23 mouse cellular contexts compared by ENCODE assay signal in genomic region chr16:30960266-30960665, GRCm38 (mm10).
DNase-seq lines count a peak whose midpoint lies in the region; ATAC-seq and TF ChIP-seq lines count a peak whose summit lies in the region.
"Had no signal": no experiment of that assay in that cellular context is flagged by ENCODE, and none has a peak within 500 bp of the region (broad histone marks: within the 10 kb centered on the region; RNA-seq: fewer than 3 reads in every experiment).

No protein-coding gene starts in this region.

- no peak for TF ChIP-seq POLR2A in kidney, adult 2 months (IDR thresholded peaks at IDR 0.05; ENCODE audit: low read depth, low read length)
- no peak for TF ChIP-seq POLR2A in liver, adult 2 months (IDR thresholded peaks at IDR 0.05; ENCODE audit: extremely low read depth, insufficient read depth, low read length)

- H3K27ac ChIP-seq in kidney, adult 2 months (ENCODE audit: insufficient read depth, low read depth, low read length): peak overlapping the region; percentile 71; the same call in 1 of the 2 replicates
- H3K27ac ChIP-seq in kidney, embryonic 15.5 days: no peak overlapping the region
- H3K27ac ChIP-seq in liver, adult 2 months (replicated peaks; ENCODE audit: insufficient read depth, low read depth, low read length): peak overlapping the region; percentile 74
- no peak overlapping the region for H3K27ac ChIP-seq in liver, embryonic 11.5 days (ENCODE audit: low read depth, low read length)
- no peak overlapping the region for H3K27ac ChIP-seq in intestine, embryonic 15.5 days
- H3K27ac ChIP-seq in intestine, embryonic 16.5 days (ENCODE audit: low read length): no peak overlapping the region
- H3K27ac ChIP-seq: embryonic facial prominence, embryonic 12.5 days; embryonic facial prominence, embryonic 15.5 days; gastrocnemius, adult 2 months; hindbrain, embryonic 12.5 days; hindbrain, embryonic 15.5 days had no signal

- 81% methylated on average over 4 of the region's 4 CpGs for WGBS in kidney, adult 2 months
- 89% methylated on average over 4 of the region's 4 CpGs for WGBS in kidney, embryonic 15.5 days
- 95% methylated on average over 4 of the region's 4 CpGs for WGBS in liver, adult 2 months
- 93% methylated on average over 4 of the region's 4 CpGs for WGBS in liver, embryonic 11.5 days
- 74% methylated on average over 4 of the region's 4 CpGs for WGBS in intestine, embryonic 15.5 days
- 78% methylated on average over 4 of the region's 4 CpGs for WGBS in intestine, embryonic 16.5 days

- TF ChIP-seq CTCF in kidney, adult 2 months (conservative IDR thresholded peaks at IDR 0.05; ENCODE audit: insufficient read depth, insufficient read length, low read depth, low read length): no peak
- no peak for TF ChIP-seq CTCF in liver, adult 2 months (IDR thresholded peaks at IDR 0.05; ENCODE audit: low read depth, low read length)

- H3K4me2 ChIP-seq in kidney, embryonic 15.5 days: no peak overlapping the region
- H3K4me2 ChIP-seq in liver, embryonic 11.5 days: no peak overlapping the region
- H3K4me2 ChIP-seq in intestine, embryonic 15.5 days (replicated peaks): no peak overlapping the region
- H3K4me2 ChIP-seq in intestine, embryonic 16.5 days (ENCODE audit: low read depth, low read length): peak overlapping the region; percentile 19; the same call in 1 of the 2 replicates
- H3K4me2 ChIP-seq: embryonic facial prominence, embryonic 12.5 days; embryonic facial prominence, embryonic 15.5 days; heart, embryonic 11.5 days; hindbrain, embryonic 12.5 days; hindbrain, embryonic 15.5 days had no signal

- H3K27me3 ChIP-seq in kidney, adult 2 months (replicated peaks; ENCODE audit: control insufficient read depth, insufficient read depth, low read length): no peaks in the 10 kb centered on the region
- H3K27me3 ChIP-seq in kidney, embryonic 15.5 days: no peaks in the 10 kb centered on the region
- no peaks in the 10 kb centered on the region for H3K27me3 ChIP-seq in liver, adult 2 months (ENCODE audit: control insufficient read depth, insufficient read depth, low read length)
- no peaks in the 10 kb centered on the region for H3K27me3 ChIP-seq in liver, embryonic 11.5 days (replicated peaks; ENCODE audit: control insufficient read depth, insufficient read depth, low read length)
- H3K27me3 ChIP-seq in intestine, embryonic 15.5 days (replicated peaks): no peaks in the 10 kb centered on the region
- no peaks in the 10 kb centered on the region for H3K27me3 ChIP-seq in intestine, embryonic 16.5 days (replicated peaks; ENCODE audit: control insufficient read depth, insufficient read depth, low read length)
- H3K27me3 ChIP-seq: embryonic facial prominence, embryonic 12.5 days; embryonic facial prominence, embryonic 15.5 days; hindbrain, embryonic 12.5 days; hindbrain, embryonic 15.5 days had no signal

- no peaks in the 10 kb centered on the region for H3K9me3 ChIP-seq in kidney, embryonic 15.5 days (replicated peaks)
- no peaks in the 10 kb centered on the region for H3K9me3 ChIP-seq in liver, embryonic 11.5 days (ENCODE audit: control insufficient read depth, low read length)
- no peaks in the 10 kb centered on the region for H3K9me3 ChIP-seq in intestine, embryonic 15.5 days
- no peaks in the 10 kb centered on the region for H3K9me3 ChIP-seq in intestine, embryonic 16.5 days (ENCODE audit: control insufficient read depth, low read length)
- H3K9me3 ChIP-seq: embryonic facial prominence, embryonic 12.5 days; embryonic facial prominence, embryonic 15.5 days; hindbrain, embryonic 12.5 days; hindbrain, embryonic 15.5 days had no signal

- no peak for ATAC-seq in kidney, embryonic 15.5 days (replicated peaks; ENCODE audit: low FRiP score)
- ATAC-seq in liver, embryonic 11.5 days (replicated peaks; ENCODE audit: low FRiP score): no peak
- peak; percentile 19; the same call in 1 of the 2 replicates for ATAC-seq in intestine, embryonic 15.5 days
- ATAC-seq in intestine, embryonic 16.5 days: no peak
- ATAC-seq: activated CD4-positive, CD25-positive, alpha-beta regulatory T cell, adult 4 months; CD4-positive, CD25-positive, alpha-beta regulatory T cell, adult 4 months; forebrain, embryonic 14.5 days; forebrain, postnatal 0 days had no signal

- peaks cover 19% of the 10 kb centered on the region for H3K4me1 ChIP-seq in kidney, adult 2 months (ENCODE audit: control insufficient read depth, insufficient read depth, low read length)
- H3K4me1 ChIP-seq in kidney, embryonic 15.5 days: peaks cover 27% of the 10 kb centered on the region
- H3K4me1 ChIP-seq in liver, adult 2 months (ENCODE audit: control insufficient read depth, insufficient read depth, low read length): peaks cover 24% of the 10 kb centered on the region
- H3K4me1 ChIP-seq in liver, embryonic 11.5 days (replicated peaks; ENCODE audit: control insufficient read depth, insufficient read depth, low read length): 0 out of 2 replicates have a peak, but pooled peaks cover 2% of the 10 kb centered on the region
- peaks cover 6% of the 10 kb centered on the region for H3K4me1 ChIP-seq in intestine, embryonic 15.5 days (replicated peaks)
- peaks cover 25% of the 10 kb centered on the region for H3K4me1 ChIP-seq in intestine, embryonic 16.5 days (ENCODE audit: control insufficient read depth, insufficient read depth, low read length)
- H3K4me1 ChIP-seq: embryonic facial prominence, embryonic 12.5 days; embryonic facial prominence, embryonic 15.5 days had no signal

- H3K9ac ChIP-seq in kidney, embryonic 15.5 days: no peak overlapping the region
- H3K9ac ChIP-seq in liver, adult 2 months (ENCODE audit: low read depth, low read length): no peak overlapping the region
- H3K9ac ChIP-seq in liver, embryonic 11.5 days (ENCODE audit: low read depth, low read length): no peak overlapping the region
- H3K9ac ChIP-seq in intestine, embryonic 15.5 days: no peak overlapping the region
- no peak overlapping the region; the same call in 1 of the 2 replicates for H3K9ac ChIP-seq in intestine, embryonic 16.5 days (ENCODE audit: low read depth, low read length)
- H3K9ac ChIP-seq: embryonic facial prominence, embryonic 12.5 days; embryonic facial prominence, embryonic 15.5 days; forebrain, postnatal 0 days; hindbrain, embryonic 12.5 days; hindbrain, embryonic 15.5 days had no signal

- H3K4me3 ChIP-seq in kidney, adult 2 months (ENCODE audit: insufficient read depth, low read depth, low read length): no peak overlapping the region
- H3K4me3 ChIP-seq in kidney, embryonic 15.5 days (replicated peaks): no peak overlapping the region
- no peak overlapping the region for H3K4me3 ChIP-seq in liver, adult 2 months (ENCODE audit: insufficient read depth, low read depth, low read length)
- H3K4me3 ChIP-seq in liver, embryonic 11.5 days (ENCODE audit: low read depth, low read length): no peak overlapping the region
- H3K4me3 ChIP-seq in intestine, embryonic 15.5 days (replicated peaks): no peak overlapping the region
- no peak overlapping the region for H3K4me3 ChIP-seq in intestine, embryonic 16.5 days (ENCODE audit: low read length)
- H3K4me3 ChIP-seq: embryonic facial prominence, embryonic 12.5 days; embryonic facial prominence, embryonic 15.5 days; gastrocnemius, adult 2 months; hindbrain, embryonic 12.5 days; hindbrain, embryonic 15.5 days had no signal

- no peaks in the 10 kb centered on the region for H3K36me3 ChIP-seq in kidney, adult 2 months (ENCODE audit: control insufficient read depth, insufficient read depth, low read length)
- peaks cover 10% of the 10 kb centered on the region for H3K36me3 ChIP-seq in kidney, embryonic 15.5 days
- H3K36me3 ChIP-seq in liver, adult 2 months (ENCODE audit: control insufficient read depth, insufficient read depth, low read length): no peaks in the 10 kb centered on the region
- H3K36me3 ChIP-seq in liver, embryonic 11.5 days (ENCODE audit: control insufficient read depth, insufficient read depth, low read length): peaks cover 4% of the 10 kb centered on the region; the same call in 1 of the 2 replicates
- H3K36me3 ChIP-seq in intestine, embryonic 15.5 days: no peaks in the 10 kb centered on the region
- no peaks in the 10 kb centered on the region for H3K36me3 ChIP-seq in intestine, embryonic 16.5 days (ENCODE audit: control insufficient read depth, insufficient read depth, low read length)
- H3K36me3 ChIP-seq: hindbrain, embryonic 12.5 days had no signal

- DNase-seq in kidney, adult 2 months: no peak
- DNase-seq in liver, adult 2 months (ENCODE audit: extremely low read depth, low read depth, low spot score): no peak
- no peak for DNase-seq in liver, embryonic 11.5 days (ENCODE audit: low spot score)
- DNase-seq in T-cell, adult 2 months (ENCODE audit: low spot score): no peak
- DNase-seq: adrenal gland, postnatal 10 days; adrenal gland, postnatal 36 days; cerebellum, adult 2 months; cerebellum, adult 9-11 months; forebrain, postnatal 0 days; gastrocnemius, adult 2 months; gastrocnemius, postnatal 14 days; heart, adult 11 months had no signal

- H3K79me2 ChIP-seq in liver, adult 2 months (ENCODE audit: control insufficient read depth, insufficient read depth, low read length): no peaks in the 10 kb centered on the region

Comparison
In these comparisons a context has a peak if more than half of its experiments do, and no peak if none do; other contexts are left out.
1. H3K27ac ChIP-seq: peak in kidney, adult 2 months (single experiment) and liver, adult 2 months (single experiment); none in kidney, embryonic 15.5 days (single experiment), liver, embryonic 11.5 days (single experiment), intestine, embryonic 15.5 days (single experiment) and intestine, embryonic 16.5 days (single experiment).